Mouse (Mus musculus) ES-CJ7 (cell line): ENCODE results near the gene Olfr1086.
"Not testable (repeated sequence)": the region's sequence is repeated elsewhere in the genome, so short reads cannot be mapped to it uniquely, and the experiment has no call there.

Experiments used
- DNase-seq: peaks from one replicate; pipeline ENCODE4 v3.0.0; 2011; ENCODE audit warnings: low read depth, low spot score

Olfr1086 gene

DNA sequence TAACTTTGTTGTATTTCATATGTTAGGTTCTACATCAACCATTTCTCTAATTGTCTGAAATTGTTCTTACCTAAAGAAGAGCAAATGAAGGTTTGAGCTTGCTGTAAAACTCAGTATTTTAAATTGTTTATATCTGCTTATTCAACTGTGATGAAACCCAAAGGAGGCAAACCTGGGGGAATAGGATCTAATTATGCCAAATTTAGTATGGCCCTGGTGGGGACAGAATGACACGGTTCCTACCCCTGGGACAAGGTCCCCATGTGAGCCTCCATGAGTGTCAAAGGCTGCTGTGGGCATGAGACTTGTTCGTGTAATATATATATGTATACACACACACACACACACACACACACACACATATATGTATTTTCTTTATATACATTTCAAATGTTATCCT, at the start of gene Olfr1086:
TSS of gene Olfr1086 (minus strand) at position 101 of the 400 bp plus-strand sequence.
- no peak for DNase-seq

DNA sequence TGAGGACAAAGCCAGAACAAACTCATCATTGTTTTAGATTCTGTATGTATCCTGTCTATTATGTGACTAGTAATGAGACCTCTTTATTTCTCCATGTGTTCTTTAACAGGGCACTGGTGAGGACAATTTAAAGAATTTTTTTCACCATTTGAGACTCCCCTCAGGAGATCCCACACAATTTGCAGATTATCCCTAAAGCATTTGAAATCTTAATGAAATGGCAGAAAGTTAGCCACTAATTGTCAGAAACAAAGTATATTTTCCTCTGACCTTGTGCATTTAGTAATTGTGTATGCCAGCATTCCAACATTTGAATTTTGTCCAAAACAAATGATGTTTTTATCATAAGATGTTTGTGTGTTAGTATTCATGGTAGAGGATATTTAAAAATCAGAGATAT, 18.4 kb upstream of the Olfr1086 start, which contains the start of gene Olfr1087:
TSS of gene Olfr1087 (minus strand) at position 101 of the 400 bp plus-strand sequence.
- DNase-seq, result no peak

DNA sequence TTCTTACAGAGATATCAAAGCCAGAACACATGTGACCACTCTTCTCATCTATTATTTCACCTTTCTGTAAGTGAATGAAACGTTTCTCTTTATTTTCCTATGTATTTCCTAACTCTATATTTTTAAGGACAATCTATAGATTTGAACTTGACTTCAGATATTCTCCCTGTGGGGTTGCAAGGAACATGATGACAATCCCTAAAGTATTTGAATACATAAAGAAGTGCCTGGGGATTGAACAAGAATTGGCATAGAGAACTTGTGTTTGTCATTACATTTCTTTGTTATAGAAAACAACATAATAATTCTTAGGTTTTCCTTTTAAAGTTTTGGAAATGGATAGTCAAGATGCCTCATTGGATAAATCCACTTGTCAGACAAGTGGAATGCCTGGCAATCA, 18.0 kb downstream of the Olfr1086 start, which contains the start of gene Olfr1085:
TSS of gene Olfr1085 (minus strand) at position 101 of the 400 bp plus-strand sequence.
- DNase-seq, result no peak

DNA sequence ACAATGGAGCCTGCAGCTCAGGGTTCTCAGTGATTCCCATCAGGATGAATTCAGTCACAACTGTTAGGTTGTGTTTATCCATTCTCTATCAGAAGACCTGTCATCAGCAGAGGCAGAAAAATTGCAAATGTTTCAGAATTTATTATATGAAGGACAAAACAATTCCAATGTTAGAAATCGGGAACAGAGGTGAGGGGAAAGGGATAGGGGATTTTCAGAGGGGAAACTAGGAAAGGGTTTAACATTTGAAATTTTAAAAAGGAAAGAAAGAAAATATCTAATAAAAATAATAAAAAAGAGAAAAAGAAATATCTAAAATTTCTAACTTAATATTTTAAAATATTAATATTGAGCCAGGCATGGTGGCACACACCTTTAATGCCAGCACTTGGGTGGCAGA, 40.3 kb downstream of the Olfr1086 start, which contains the start of gene Olfr1084:
TSS of gene Olfr1084 (minus strand) at position 101 of the 400 bp plus-strand sequence.
- not testable (repeated sequence) for DNase-seq
